Mouse (Mus musculus) erythroblast, embryonic 14.5 days (primary cell): Measurements from ENCODE around the gene Golga4.

Source experiments
- GATA1 ChIP-seq: IDR thresholded peaks from 2 replicates; pipeline ENCODE4 v1.6.1; 2012; ENCODE audit warnings: low read length, inconsistent platforms, mixed read lengths
- TAL1 ChIP-seq: IDR thresholded peaks from 3 replicates; pipeline ENCODE4 v1.6.1; 2012; ENCODE audit warnings: low read length, inconsistent platforms, mixed read lengths

DNA sequence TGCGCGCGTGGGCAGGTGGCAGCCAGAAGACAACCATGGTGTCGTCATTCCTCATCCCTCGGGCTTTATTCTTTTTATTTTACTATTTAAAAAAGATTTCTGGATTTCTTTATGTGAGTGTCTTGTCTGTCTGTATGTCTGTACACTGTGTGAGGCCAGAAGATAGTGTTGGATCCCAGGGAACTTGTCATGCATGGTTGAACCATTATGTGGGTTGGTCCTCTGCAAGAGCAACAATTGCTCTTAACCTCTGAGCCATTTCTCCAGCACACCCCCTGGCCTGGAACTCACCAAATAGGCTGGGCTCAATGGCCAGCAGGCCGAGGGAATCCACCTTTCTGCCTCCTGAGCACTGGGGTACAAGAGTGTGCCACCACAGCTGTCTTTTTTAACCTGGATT lies 1.5 kb downstream of the Golga4 start:
- TF ChIP-seq GATA1 (no peak), TAL1 (no peak)
